Mouse (Mus musculus): ENCODE results near the gene Hoxd8.

GRCm38 (mm10) chr2:74703317-74703716 lies 1.1 kb upstream of the Hoxd8 start:
- TF ChIP-seq CTCF (IDR thresholded peaks at IDR 0.05; ENCODE audit: borderline replicate concordance, control insufficient read depth, extremely low read depth, insufficient read depth, low read length, poor library complexity) (no peak), POLR2A (IDR thresholded peaks at IDR 0.05; ENCODE audit: control insufficient read depth, extremely low read depth, insufficient read depth, low read length, poor library complexity) (no peak)
